Mouse (Mus musculus) layer of hippocampus, postnatal 14 days (tissue): ENCODE measurements around the gene Kera. TPM values are rescaled to one million over a fixed set of nuclear protein-coding genes. Genes with fewer than 3 reads are reported as not detected.

Experiments used
- total RNA-seq, 2 experiments: library from RNA; stranded (reverse); gene quantifications; 2 replicates each; pipeline ENCODE4 v1.2.3; 2021

The Kera gene
- total RNA-seq, 2 experiments from 2014 or later = 0.33 to 0.78 TPM

Other genes with a start within 250 kb of the Kera start
- 10 to 100 TPM; 38.5 to 44.3 TPM for gene Dcn, start 127.3 kb upstream of the Kera start, total RNA-seq
- 1 to 10 TPM; 4.0 to 5.3 TPM for gene Lum, start 41.8 kb upstream of the Kera start, total RNA-seq
- not detected for gene Epyc, start 37.2 kb downstream of the Kera start, total RNA-seq
- gene Ccer1, start 86.2 kb downstream of the Kera start, total RNA-seq = not detected
- gene C030005K15Rik, start 119.9 kb downstream of the Kera start, total RNA-seq = under 1 TPM; 0.28 to 0.52 TPM